Mouse (Mus musculus) gonadal fat pad, adult 2 months (tissue): ENCODE data around the gene Ntm. TPM values are rescaled to one million over a fixed set of nuclear protein-coding genes. Genes with fewer than 3 reads are reported as not detected.

Source experiments
- DNase-seq: peaks from one replicate; pipeline ENCODE4 v3.0.0-alpha.2; 2012; ENCODE audit warnings: low read depth
- polyA plus RNA-seq: library from polyadenylated mRNA; depleted of rRNA; stranded (reverse); fragments of >200 nt; gene quantifications from 2 replicates; pipeline ENCODE4 v1.2.3, GENCODE M21; 2012

Ntm gene
- polyA plus RNA-seq, 1 experiment, result 0.53 TPM

- no peak for DNase-seq
These were observed 302.8 kb downstream of the Ntm start for GRCm38 (mm10) chr9:29660059-29660613.

GRCm38 (mm10) chr9:29657761-29658465 lies 305.0 kb downstream of the Ntm start:
- no peak for DNase-seq

GRCm38 (mm10) chr9:29654885-29655284 lies 308.1 kb downstream of the Ntm start:
- no peak for DNase-seq

- no peak for DNase-seq
These were observed 309.2 kb downstream of the Ntm start for GRCm38 (mm10) chr9:29653678-29654235.

GRCm38 (mm10) chr9:29652854-29653253 lies 310.1 kb downstream of the Ntm start:
- DNase-seq, result no peak

- DNase-seq, result no peak
These were observed 311.1 kb downstream of the Ntm start for GRCm38 (mm10) chr9:29651856-29652255.

- no peak for DNase-seq
These were observed 311.7 kb downstream of the Ntm start for GRCm38 (mm10) chr9:29651226-29651625.

- no peak for DNase-seq
These were observed 312.3 kb downstream of the Ntm start for GRCm38 (mm10) chr9:29650679-29651078.

GRCm38 (mm10) chr9:29650266-29650665 lies 312.7 kb downstream of the Ntm start:
- no peak for DNase-seq

GRCm38 (mm10) chr9:29648256-29648655 lies 314.7 kb downstream of the Ntm start:
- no peak for DNase-seq

GRCm38 (mm10) chr9:29647764-29648163 lies 315.2 kb downstream of the Ntm start:
- no peak for DNase-seq

GRCm38 (mm10) chr9:29645796-29646400 lies 317.0 kb downstream of the Ntm start:
- DNase-seq, result no peak

- no peak for DNase-seq
These were observed 319.8 kb downstream of the Ntm start for GRCm38 (mm10) chr9:29642997-29643657.

GRCm38 (mm10) chr9:29637335-29637734 lies 325.6 kb downstream of the Ntm start:
- DNase-seq, result no peak

GRCm38 (mm10) chr9:29617181-29617580 lies 345.8 kb downstream of the Ntm start:
- no peak for DNase-seq

- no peak for DNase-seq
These were observed 350.8 kb downstream of the Ntm start for GRCm38 (mm10) chr9:29612020-29612612.

- no peak for DNase-seq
These were observed 352.1 kb downstream of the Ntm start for GRCm38 (mm10) chr9:29610867-29611266.

- DNase-seq, result no peak
These were observed 365.3 kb downstream of the Ntm start for GRCm38 (mm10) chr9:29597665-29598064.

GRCm38 (mm10) chr9:29595321-29595720 lies 367.6 kb downstream of the Ntm start:
- DNase-seq, result no peak

GRCm38 (mm10) chr9:29594537-29595294 lies 368.2 kb downstream of the Ntm start:
- DNase-seq, result no peak

- DNase-seq, result no peak
These were observed 375.6 kb downstream of the Ntm start for GRCm38 (mm10) chr9:29587376-29587775.
